Mouse (Mus musculus) small intestine, adult 2 months (tissue): ENCODE results near the gene Nos2. TPM values are rescaled to one million over a fixed set of nuclear protein-coding genes. Genes with fewer than 3 reads are reported as not detected.

Source experiments
- H3K27ac ChIP-seq: fragments of 200-500 bp; 2 replicates; pipeline ENCODE4 v1.5.1; 2012; ENCODE audit warnings: low read depth, low read length, control low read depth, inconsistent platforms; ENCODE audit not compliant: insufficient read depth
- H3K27me3 ChIP-seq: fragments of 200-500 bp; 2 replicates; pipeline ENCODE4 v1.6.1; 2012; ENCODE audit warnings: mild to moderate bottlenecking, moderate library complexity, low read length, inconsistent platforms; ENCODE audit not compliant: control insufficient read depth, insufficient read depth
- H3K36me3 ChIP-seq: fragments of 200-500 bp; 2 replicates; pipeline ENCODE4 v1.6.1; 2012; ENCODE audit warnings: mild to moderate bottlenecking, low read length, control low read depth, inconsistent platforms; ENCODE audit not compliant: control insufficient read depth, insufficient read depth
- H3K4me1 ChIP-seq: fragments of 200-500 bp; 2 replicates; pipeline ENCODE4 v1.6.1; 2012; ENCODE audit warnings: low read length, inconsistent platforms, mixed read lengths; ENCODE audit not compliant: control insufficient read depth, insufficient read depth, insufficient read length
- H3K4me3 ChIP-seq: fragments of 200-500 bp; 2 replicates; pipeline ENCODE4 v1.5.1; 2012; ENCODE audit warnings: low read depth, mild to moderate bottlenecking, control low read depth, inconsistent platforms, low read length, moderate library complexity
- CTCF ChIP-seq: fragments of 200-500 bp; IDR thresholded peaks from 2 replicates; pipeline ENCODE4 v1.5.1; 2012; ENCODE audit warnings: low read depth, mild to moderate bottlenecking, control low read depth, inconsistent platforms, low read length, moderate library complexity, mixed read lengths; ENCODE audit not compliant: insufficient replicate concordance, insufficient read length; ENCODE audit errors: extremely low read depth
- POLR2A ChIP-seq: fragments of 200-500 bp; IDR thresholded peaks from 2 replicates; pipeline ENCODE4 v1.6.1; 2012; ENCODE audit warnings: low read depth, mild to moderate bottlenecking, control low read depth, inconsistent platforms, low read length, moderate library complexity
- WGBS: fragments of 180-500 bp; shearing (Covaris S2); methylation state at CpG from one replicate; pipeline ENCODE4 v1.1.7; 2018; 5-methylcytosine and 5-hydroxymethylcytosine counted together
- polyA plus RNA-seq: library from polyadenylated mRNA; depleted of rRNA; stranded (reverse); fragments of >200 nt; gene quantifications from 2 replicates; pipeline ENCODE4 v1.2.3, GENCODE M21; 2012

Gene Nos2
- polyA plus RNA-seq, 1 experiment: 13.0 TPM

DNA sequence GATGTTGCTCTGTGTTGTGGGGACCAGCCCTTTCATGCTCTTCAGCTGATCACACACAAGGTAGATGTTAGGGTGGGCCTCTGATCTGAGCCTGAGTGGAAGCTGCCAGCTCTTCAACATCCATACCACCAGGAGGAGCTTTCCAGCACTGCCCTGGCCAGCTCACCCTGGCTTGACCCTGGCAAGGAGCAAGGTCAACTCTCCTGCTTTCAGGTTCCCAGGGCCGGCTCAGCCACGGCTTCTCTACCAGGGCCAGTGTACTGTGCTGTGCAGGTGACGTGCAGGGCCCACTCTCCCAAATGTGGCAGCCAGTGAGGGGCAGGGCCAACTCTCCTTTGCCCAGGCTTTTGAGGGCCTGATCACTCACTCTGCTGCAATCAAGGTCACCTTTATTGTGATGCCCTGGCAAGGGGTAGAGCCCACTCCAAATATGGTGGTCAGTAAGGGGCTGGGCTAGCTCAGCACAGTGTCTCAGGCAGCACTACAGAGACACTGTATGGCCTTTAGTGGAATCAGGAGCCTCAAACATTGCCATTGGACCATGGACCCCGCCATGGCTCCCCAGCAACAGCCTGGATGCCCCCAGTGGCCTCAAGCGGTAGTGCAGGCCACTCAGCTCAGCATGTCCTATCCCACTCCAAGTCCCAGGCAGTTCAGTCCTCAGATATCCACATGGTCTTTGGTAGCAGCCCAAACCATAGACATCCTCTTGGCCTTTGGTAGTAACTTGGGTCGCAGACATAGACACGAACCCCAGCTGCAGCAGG is 24.0 kb upstream of the Nos2 start:
- Histone ChIP-seq H3K4me1 (no peaks in the 10 kb centered on the region; the same call in 1 of the 2 replicates), H3K27ac (no peak overlapping the region), H3K27me3 (no peaks in the 10 kb centered on the region), H3K36me3 (no peaks in the 10 kb centered on the region), H3K4me3 (no peak overlapping the region)
- 68% methylated on average over 7 of the region's 7 CpGs for WGBS
- TF ChIP-seq POLR2A: no peak
- peak; percentile 76 for TF ChIP-seq CTCF

DNA sequence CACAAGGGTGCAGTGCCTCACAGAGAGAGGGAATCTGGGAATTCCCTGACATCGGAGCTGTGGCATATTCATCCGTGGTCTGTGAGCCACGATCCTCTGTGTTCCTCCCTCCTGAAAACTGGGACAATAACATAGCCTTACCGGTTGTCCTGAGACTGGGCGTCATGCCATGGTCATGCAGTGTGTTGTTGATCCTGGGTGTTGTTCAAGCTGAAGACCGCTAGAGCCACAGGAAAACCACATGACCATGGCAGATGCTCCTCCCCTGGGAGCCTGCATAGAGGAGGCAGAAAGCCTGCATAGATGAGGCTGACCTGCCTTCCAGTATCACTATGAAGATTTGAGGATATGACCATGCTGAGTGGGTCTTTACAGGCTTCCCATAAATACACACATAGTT is 5.1 kb upstream of the Nos2 start:
- H3K4me1 ChIP-seq: peaks cover 4% of the 10 kb centered on the region; the same call in 1 of the 2 replicates
- H3K27me3 ChIP-seq: no peaks in the 10 kb centered on the region
- WGBS: 55% methylated on average over 6 of the region's 6 CpGs
- H3K36me3 ChIP-seq: no peaks in the 10 kb centered on the region
- no peak overlapping the region for H3K4me3 ChIP-seq
- no peak overlapping the region for H3K27ac ChIP-seq
- no peak for TF ChIP-seq POLR2A
- TF ChIP-seq CTCF: no peak

DNA sequence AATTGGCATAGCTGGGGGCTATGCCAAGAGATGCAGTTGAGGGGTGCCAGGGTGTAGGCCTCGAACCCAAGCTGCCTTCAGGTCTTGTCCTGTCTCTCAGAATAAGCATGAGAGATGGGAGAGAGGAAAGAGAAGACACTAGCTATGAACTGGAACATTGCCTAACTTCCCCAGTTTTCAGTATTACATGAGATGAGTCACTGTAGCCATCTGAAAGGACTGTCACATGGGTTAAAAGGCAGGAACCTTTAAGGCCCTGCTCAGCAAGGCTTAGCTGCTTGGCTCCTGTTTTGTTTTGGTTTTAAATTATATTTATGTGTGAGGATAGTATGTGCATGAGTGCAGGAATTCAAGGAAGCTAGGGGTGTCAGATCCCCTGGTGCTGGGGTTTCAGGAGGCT is 4.2 kb upstream of the Nos2 start:
- Histone ChIP-seq H3K4me1 (peaks cover 7% of the 10 kb centered on the region; the same call in 1 of the 2 replicates), H3K36me3 (no peaks in the 10 kb centered on the region), H3K27ac (no peak overlapping the region), H3K27me3 (no peaks in the 10 kb centered on the region), H3K4me3 (no peak overlapping the region)
- WGBS: 71% methylated on average over 1 of the region's 1 CpGs
- TF ChIP-seq CTCF (no peak), POLR2A (no peak)

DNA sequence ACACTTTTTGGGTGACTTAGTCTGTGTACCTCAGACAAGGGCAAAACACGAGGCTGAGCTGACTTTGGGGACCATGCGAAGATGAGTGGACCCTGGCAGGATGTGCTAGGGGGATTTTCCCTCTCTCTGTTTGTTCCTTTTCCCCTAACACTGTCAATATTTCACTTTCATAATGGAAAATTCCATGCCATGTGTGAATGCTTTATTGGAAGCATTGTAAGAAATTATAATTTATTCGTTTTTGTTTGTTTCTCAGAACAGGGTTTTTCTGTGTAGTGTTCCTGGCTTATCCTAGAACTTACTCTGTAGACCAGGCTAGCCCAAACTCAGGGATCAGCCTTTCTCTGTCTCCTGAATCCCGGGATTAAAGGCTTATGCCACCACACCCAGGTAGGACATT is 842 bp upstream of the Nos2 start:
- no peaks in the 10 kb centered on the region for H3K27me3 ChIP-seq
- H3K4me3 ChIP-seq: no peak overlapping the region
- no peaks in the 10 kb centered on the region for H3K36me3 ChIP-seq
- 0 out of 2 replicates have a peak overlapping the region, but pooled peaks have one; percentile 14 for H3K27ac ChIP-seq
- TF ChIP-seq POLR2A (no peak), CTCF (no peak)
- peaks cover 15% of the 10 kb centered on the region for H3K4me1 ChIP-seq
- 69% methylated on average over 4 of the region's 4 CpGs for WGBS

DNA sequence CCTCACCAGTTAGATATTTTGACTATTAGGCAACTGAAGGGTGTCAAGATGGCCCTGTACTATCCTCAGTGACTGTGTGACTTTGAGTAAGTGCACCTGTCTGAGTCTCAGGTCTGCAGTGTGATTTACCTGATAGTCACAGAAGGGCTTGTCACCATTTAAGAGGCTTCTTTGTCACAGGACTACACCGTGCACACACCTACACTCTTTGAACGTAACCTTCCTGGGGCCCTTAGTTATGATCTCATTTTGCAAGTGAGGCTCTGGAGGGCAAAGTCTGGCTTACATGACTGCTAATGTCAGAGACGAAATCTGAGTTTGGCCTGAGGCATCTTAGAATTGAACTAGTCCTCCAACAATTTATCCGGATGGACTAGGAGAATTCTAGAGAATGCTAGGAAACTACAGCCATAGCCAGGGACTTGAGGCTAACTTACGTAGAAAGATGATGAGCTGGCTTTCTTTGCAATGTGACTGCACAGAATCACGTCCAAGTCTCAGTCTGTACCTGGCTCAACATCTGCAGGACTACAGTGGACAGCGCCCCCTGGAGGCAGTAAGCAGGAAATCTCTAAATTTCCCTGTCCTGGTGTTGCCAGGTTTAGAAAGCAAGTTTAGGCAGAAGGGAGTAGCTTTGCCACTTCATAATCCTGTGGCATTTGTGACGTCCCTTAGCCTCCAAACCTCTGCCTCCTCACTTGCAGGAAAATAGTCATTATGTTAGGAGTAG is 2.3 kb downstream of the Nos2 start:
- H3K36me3 ChIP-seq: peaks cover 8% of the 10 kb centered on the region

DNA sequence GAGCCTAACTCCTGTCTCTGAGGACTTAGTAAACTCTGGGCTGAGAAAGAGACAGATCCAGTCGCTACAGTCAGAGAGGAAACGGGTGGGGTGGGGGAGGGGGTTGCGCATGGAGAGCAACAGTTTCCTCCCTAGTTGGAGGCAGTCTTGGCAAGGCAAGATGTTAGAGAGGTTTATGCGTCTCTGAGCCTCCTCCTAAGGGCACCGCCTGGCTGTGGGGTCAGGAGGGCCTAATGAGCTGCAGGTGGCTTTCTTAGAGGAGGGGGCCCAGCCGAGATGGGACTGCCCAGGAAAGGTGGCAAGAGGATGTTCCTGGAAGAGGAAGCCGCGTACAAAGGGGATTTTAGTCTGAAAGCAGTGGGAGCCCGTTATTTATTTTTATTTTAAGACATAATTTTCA is 3.5 kb downstream of the Nos2 start:
- Histone ChIP-seq H3K4me1 (peaks cover 15% of the 10 kb centered on the region), H3K36me3 (peaks cover 14% of the 10 kb centered on the region), H3K27me3 (peaks cover 4% of the 10 kb centered on the region; the same call in 1 of the 2 replicates), H3K27ac (no peak overlapping the region), H3K4me3 (peak overlapping the region; percentile 35)
- TF ChIP-seq CTCF (no peak), POLR2A (no peak)
- WGBS: 42% methylated on average over 9 of the region's 9 CpGs

More for the DNA sequence above, 2.3 kb downstream of the Nos2 start:
- peaks cover 15% of the 10 kb centered on the region for H3K4me1 ChIP-seq
- TF ChIP-seq POLR2A: no peak
- peak; percentile 92; the same call in 1 of the 2 replicates for TF ChIP-seq CTCF
- H3K27me3 ChIP-seq: peaks cover 4% of the 10 kb centered on the region; the same call in 1 of the 2 replicates
- WGBS: 14% methylated on average over 8 of the region's 8 CpGs
- peak overlapping the region; percentile 72; the same call in 1 of the 2 replicates for H3K27ac ChIP-seq
- H3K4me3 ChIP-seq: peak overlapping the region; percentile 57

DNA sequence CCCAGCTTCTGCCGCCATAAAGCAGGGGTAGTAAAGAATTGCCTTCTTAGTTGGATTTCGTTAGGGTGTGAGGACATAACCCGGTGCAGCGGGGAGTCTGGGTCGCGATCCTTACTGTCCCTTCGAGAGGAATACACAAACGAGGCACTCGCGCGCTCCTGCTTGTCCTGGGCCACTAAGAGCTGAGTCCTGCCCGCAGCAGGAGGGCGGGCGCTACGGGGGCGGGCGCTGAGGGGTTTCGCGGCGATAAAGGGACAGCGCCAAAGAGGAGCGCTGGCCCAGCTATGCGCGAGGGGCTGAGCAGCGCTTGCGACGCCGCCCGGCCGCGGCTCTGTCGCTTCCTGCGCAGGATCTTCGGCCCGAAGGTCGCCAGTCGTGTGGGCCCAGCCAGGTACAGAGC is 4.3 kb downstream of the Nos2 start:
- Histone ChIP-seq H3K36me3 (peaks cover 18% of the 10 kb centered on the region), H3K27me3 (peaks cover 4% of the 10 kb centered on the region; the same call in 1 of the 2 replicates), H3K4me1 (peaks cover 15% of the 10 kb centered on the region), H3K4me3 (peak overlapping the region; percentile 51), H3K27ac (no peak overlapping the region)
- WGBS: 1% methylated on average over 37 of the region's 37 CpGs
- TF ChIP-seq CTCF (no peak), POLR2A (peak; percentile 18; the same call in 1 of the 2 replicates)
